Mouse (Mus musculus): ENCODE data around the gene Hcn2.

- TF ChIP-seq CTCF (IDR thresholded peaks at IDR 0.05; ENCODE audit: low read depth), result no peak
- TF ChIP-seq EP300 (IDR thresholded peaks at IDR 0.05; ENCODE audit: low read depth), result no peak
Observed at GRCm38 (mm10) chr10:79682551-79682915, 33.9 kb upstream of the Hcn2 start.
